In genomic region chr9:66517746-66518145, GRCm38 (mm10) we compare ENCODE assay signal across 21 mouse cellular contexts.
"Had no signal": no experiment of that assay in that cellular context is flagged by ENCODE, and none has a peak within 500 bp of the region (broad histone marks: within the 10 kb centered on the region; RNA-seq: fewer than 3 reads in every experiment).

No protein-coding gene starts in this region.

- H3K4me2 ChIP-seq: heart, embryonic 12.5 days; hindbrain, embryonic 12.5 days; hindbrain, embryonic 14.5 days; intestine, embryonic 15.5 days; limb, embryonic 13.5 days; limb, embryonic 15.5 days; liver, embryonic 12.5 days had no signal

- H3K27me3 ChIP-seq: heart, embryonic 12.5 days; hindbrain, embryonic 12.5 days; intestine, embryonic 15.5 days; limb, embryonic 13.5 days; limb, embryonic 15.5 days; liver, embryonic 12.5 days had no signal

- H3K9me3 ChIP-seq: heart, embryonic 12.5 days; hindbrain, embryonic 10.5 days; hindbrain, embryonic 12.5 days; intestine, embryonic 15.5 days; limb, embryonic 13.5 days; limb, embryonic 15.5 days; liver, embryonic 12.5 days had no signal

- H3K27ac ChIP-seq: heart, adult 2 months; hindbrain, embryonic 10.5 days; hindbrain, embryonic 12.5 days; intestine, embryonic 15.5 days; layer of hippocampus, adult 2 months; limb, embryonic 13.5 days; limb, embryonic 15.5 days; liver, embryonic 12.5 days; liver, embryonic 14.5 days had no signal

- H3K4me3 ChIP-seq: heart, adult 2 months; heart, embryonic 12.5 days; hindbrain, embryonic 10.5 days; hindbrain, embryonic 12.5 days; intestine, embryonic 15.5 days; layer of hippocampus, adult 2 months; limb, embryonic 13.5 days; limb, embryonic 15.5 days; liver, embryonic 12.5 days had no signal

- DNase-seq: gastrocnemius, postnatal 25 days; heart, adult 2 months; heart, postnatal 10 days; heart, postnatal 4 days; kidney, adult 18-20 months; kidney, adult 8-10 months; kidney, postnatal 10 days; kidney, postnatal 25 days; kidney, postnatal 4 days; layer of hippocampus, postnatal 36 days; left cerebral cortex, postnatal 4 days had no signal
